Mouse (Mus musculus) lung, postnatal 0 days (tissue): ENCODE measurements around the gene Fgf12. TPM values are rescaled to one million over a fixed set of nuclear protein-coding genes. Genes with fewer than 3 reads are reported as not detected.

Source experiments
- ATAC-seq: fragments of 200-750 bp; cut with Nextera tagmentation; 2 replicates; pipeline ENCODE4 v1.8.0; 2017; ENCODE audit warnings: moderate library complexity
- DNase-seq: peaks from one replicate; pipeline ENCODE4 v3.0.0-alpha.2; 2016; ENCODE audit warnings: low spot score
- H3K27ac ChIP-seq: fragments of 300-500 bp; sonication (generic); 2 replicates; pipeline ENCODE4 v1.5.1; 2014; ENCODE audit warnings: antibody characterized with exemption, mild to moderate bottlenecking, low read length, mixed read lengths
- H3K27me3 ChIP-seq: fragments of 300-500 bp; sonication (generic); replicated peaks from 2 replicates; pipeline ENCODE4 v1.6.1; 2014; ENCODE audit warnings: low read length, mixed read lengths; ENCODE audit not compliant: insufficient read depth
- H3K36me3 ChIP-seq: fragments of 300-500 bp; sonication (generic); 2 replicates; pipeline ENCODE4 v1.6.1; 2014; ENCODE audit warnings: low read length, mixed read lengths; ENCODE audit not compliant: insufficient read depth
- H3K4me1 ChIP-seq: fragments of 300-500 bp; sonication (generic); 2 replicates; pipeline ENCODE4 v1.6.1; 2014; ENCODE audit warnings: antibody characterized with exemption, low read depth, low read length, mixed read lengths; ENCODE audit not compliant: insufficient read depth
- H3K4me2 ChIP-seq: fragments of 300-500 bp; sonication (generic); replicated peaks from 2 replicates; pipeline ENCODE4 v1.6.1; 2014; ENCODE audit warnings: low read depth, mild to moderate bottlenecking, low read length, moderate library complexity, mixed read lengths
- H3K4me3 ChIP-seq: fragments of 300-500 bp; sonication (generic); 2 replicates; pipeline ENCODE4 v1.5.1; 2014; ENCODE audit warnings: low read depth, low read length
- H3K9ac ChIP-seq: fragments of 300-500 bp; sonication (generic); replicated peaks from 2 replicates; pipeline ENCODE4 v1.6.1; 2014; ENCODE audit warnings: low read depth, mild to moderate bottlenecking
- H3K9me3 ChIP-seq: fragments of 300-500 bp; sonication (generic); 2 replicates; pipeline ENCODE4 v1.6.1; 2016; ENCODE audit warnings: low read length, mixed read lengths
- CTCF ChIP-seq: IDR thresholded peaks from 2 replicates; pipeline ENCODE4 v1.5.1; 2016; ENCODE audit warnings: antibody characterized with exemption, mild to moderate bottlenecking
- EP300 ChIP-seq: IDR thresholded peaks from 2 replicates; pipeline ENCODE4 v1.6.1; 2016; ENCODE audit warnings: antibody characterized with exemption, mild to moderate bottlenecking, control low read depth
- WGBS: fragments of 180-500 bp; shearing (Covaris S2); extraction: QIAGEN DNeasy Blood & Tissue Kit; methylation state at CpG from one replicate; pipeline ENCODE4 v1.1.7; 2014; 5-methylcytosine and 5-hydroxymethylcytosine counted together
- polyA plus RNA-seq: library from polyadenylated mRNA; unstranded; fragments of >200 nt; fragmentation: Nextera tagmentation; extraction: Ambion mirVana; gene quantifications from 2 replicates; pipeline ENCODE4 v1.2.1, GENCODE M21; 2015

The Fgf12 gene
- polyA plus RNA-seq, 1 experiment from 2014 or later: 3.6 TPM

- no peak for ATAC-seq
- Histone ChIP-seq H3K36me3 (no peaks in the 10 kb centered on the region), H3K4me3 (no peak overlapping the region), H3K27me3 (no peaks in the 10 kb centered on the region), H3K4me1 (no peaks in the 10 kb centered on the region), H3K9me3 (no peaks in the 10 kb centered on the region), H3K9ac (no peak overlapping the region), H3K4me2 (no peak overlapping the region), H3K27ac (no peak overlapping the region)
- TF ChIP-seq CTCF (no peak), EP300 (no peak)
- no peak for DNase-seq
- WGBS: 40% methylated on average over 4 of the region's 4 CpGs
Observed at GRCm38 (mm10) chr16:28402701-28403100, 350.2 kb downstream of the Fgf12 start.

- Histone ChIP-seq H3K27me3 (no peaks in the 10 kb centered on the region), H3K4me1 (no peaks in the 10 kb centered on the region), H3K9me3 (no peaks in the 10 kb centered on the region), H3K27ac (no peak overlapping the region), H3K4me3 (no peak overlapping the region), H3K4me2 (no peak overlapping the region), H3K36me3 (no peaks in the 10 kb centered on the region), H3K9ac (no peak overlapping the region)
- no peak for DNase-seq
- WGBS: 85% methylated on average over 5 of the region's 5 CpGs
- ATAC-seq: no peak
- no peak for TF ChIP-seq EP300
- TF ChIP-seq CTCF: no peak
Observed at GRCm38 (mm10) chr16:28391283-28391682, 361.6 kb downstream of the Fgf12 start.

GRCm38 (mm10) chr16:28389114-28389513, 363.8 kb downstream of the Fgf12 start:
- H3K36me3 ChIP-seq: no peaks in the 10 kb centered on the region
- H3K4me2 ChIP-seq: no peak overlapping the region
- H3K4me3 ChIP-seq: no peak overlapping the region
- no peak for ATAC-seq
- no peaks in the 10 kb centered on the region for H3K9me3 ChIP-seq
- no peaks in the 10 kb centered on the region for H3K27me3 ChIP-seq
- no peak overlapping the region for H3K27ac ChIP-seq
- TF ChIP-seq CTCF (no peak), EP300 (no peak)
- 73% methylated on average over 4 of the region's 4 CpGs for WGBS
- no peak overlapping the region for H3K9ac ChIP-seq
- no peaks in the 10 kb centered on the region for H3K4me1 ChIP-seq
- no peak for DNase-seq

GRCm38 (mm10) chr16:28374790-28375189, 378.1 kb downstream of the Fgf12 start:
- no peak overlapping the region for H3K27ac ChIP-seq
- no peak for ATAC-seq
- no peak overlapping the region for H3K4me2 ChIP-seq
- no peaks in the 10 kb centered on the region for H3K27me3 ChIP-seq
- no peak for DNase-seq
- H3K9me3 ChIP-seq: no peaks in the 10 kb centered on the region
- no peaks in the 10 kb centered on the region for H3K4me1 ChIP-seq
- H3K9ac ChIP-seq: no peak overlapping the region
- H3K4me3 ChIP-seq: no peak overlapping the region
- TF ChIP-seq CTCF (no peak), EP300 (no peak)
- 65% methylated on average over 2 of the region's 2 CpGs for WGBS
- H3K36me3 ChIP-seq: no peaks in the 10 kb centered on the region

- TF ChIP-seq CTCF: no peak
- no peak for TF ChIP-seq EP300
- Histone ChIP-seq H3K27ac (no peak overlapping the region), H3K36me3 (no peaks in the 10 kb centered on the region), H3K27me3 (no peaks in the 10 kb centered on the region), H3K4me1 (no peaks in the 10 kb centered on the region), H3K9ac (no peak overlapping the region), H3K4me2 (no peak overlapping the region), H3K9me3 (no peaks in the 10 kb centered on the region), H3K4me3 (no peak overlapping the region)
- DNase-seq (peak; percentile 39), ATAC-seq (no peak)
Observed at GRCm38 (mm10) chr16:28373311-28373710, 379.6 kb downstream of the Fgf12 start.

DNA sequence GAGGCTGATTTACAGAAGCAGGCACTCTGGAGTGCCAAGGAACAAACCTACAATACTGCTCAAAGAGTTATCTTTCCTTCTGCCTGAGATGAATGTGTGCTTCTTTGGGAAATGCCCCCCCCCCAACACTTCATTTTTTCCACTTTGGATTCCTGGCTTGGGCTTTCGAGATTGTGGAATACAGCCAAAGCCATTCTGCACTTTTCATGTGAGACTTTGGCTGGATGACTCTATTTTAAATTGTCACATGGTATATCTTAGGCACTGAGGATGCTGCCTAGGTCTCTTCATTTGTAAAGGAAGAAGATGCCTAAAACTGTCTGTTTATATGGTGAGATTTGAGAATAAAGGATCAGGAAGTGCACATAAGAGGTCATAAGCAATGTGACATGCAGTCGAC, 402.2 kb downstream of the Fgf12 start:
- Histone ChIP-seq H3K9ac (no peak overlapping the region), H3K27me3 (no peaks in the 10 kb centered on the region), H3K4me2 (no peak overlapping the region), H3K36me3 (no peaks in the 10 kb centered on the region), H3K9me3 (no peaks in the 10 kb centered on the region), H3K27ac (no peak overlapping the region), H3K4me3 (no peak overlapping the region), H3K4me1 (no peaks in the 10 kb centered on the region)
- ATAC-seq (no peak), DNase-seq (no peak)
- no peak for TF ChIP-seq EP300
- no peak for TF ChIP-seq CTCF
- 36% methylated on average over 2 of the region's 2 CpGs for WGBS

DNA sequence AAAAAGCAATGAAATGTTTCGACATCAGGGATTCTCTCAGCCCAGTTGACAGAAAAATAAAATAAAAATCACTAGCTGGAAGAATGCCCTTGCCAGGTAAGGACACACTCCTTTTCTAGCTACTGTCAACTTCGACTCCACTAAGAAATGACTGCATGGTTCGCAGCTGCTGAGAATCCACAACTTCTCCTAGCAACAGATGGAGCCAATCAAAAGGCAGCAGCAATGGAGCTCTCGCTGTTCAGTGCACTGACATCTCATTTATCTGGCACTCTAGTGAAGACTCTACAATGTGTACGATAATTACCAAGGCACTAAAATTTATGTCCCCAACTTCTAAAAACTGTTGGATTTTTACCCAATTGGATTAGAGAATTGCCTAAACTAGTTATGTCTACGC, 407.5 kb downstream of the Fgf12 start:
- no peak overlapping the region for H3K4me2 ChIP-seq
- DNase-seq (no peak), ATAC-seq (no peak)
- no peak overlapping the region for H3K27ac ChIP-seq
- H3K9me3 ChIP-seq: no peaks in the 10 kb centered on the region
- H3K4me1 ChIP-seq: no peaks in the 10 kb centered on the region
- no peaks in the 10 kb centered on the region for H3K36me3 ChIP-seq
- TF ChIP-seq EP300: no peak
- no peak for TF ChIP-seq CTCF
- no peak overlapping the region for H3K9ac ChIP-seq
- H3K27me3 ChIP-seq: no peaks in the 10 kb centered on the region
- WGBS: 38% methylated on average over 6 of the region's 6 CpGs
- H3K4me3 ChIP-seq: no peak overlapping the region
